Mouse (Mus musculus) limb, embryonic 14.5 days (tissue): ENCODE data around the gene Erc1. TPM values are rescaled to one million over a fixed set of nuclear protein-coding genes. Genes with fewer than 3 reads are reported as not detected.

ENCODE experiments used
- ATAC-seq: fragments of 200-750 bp; cut with Nextera tagmentation; 2 replicates; pipeline ENCODE4 v1.8.0; 2017; ENCODE audit warnings: low read depth, moderate number of reproducible peaks, moderate TSS enrichment; ENCODE audit not compliant: low FRiP score
- DNase-seq: peaks from one replicate; pipeline ENCODE4 v3.0.0-alpha.2; 2015; ENCODE audit warnings: low spot score
- H3K27ac ChIP-seq: fragments of 300-500 bp; sonication (generic); replicated peaks from 2 replicates; pipeline ENCODE4 v1.5.1; 2014; ENCODE audit warnings: low read depth, mild to moderate bottlenecking, low read length, moderate library complexity, mixed read lengths
- H3K27me3 ChIP-seq: fragments of 300-500 bp; sonication (generic); 2 replicates; pipeline ENCODE4 v1.6.1; 2014; ENCODE audit warnings: low read length, mixed read lengths; ENCODE audit not compliant: control insufficient read depth, insufficient read depth
- H3K36me3 ChIP-seq: fragments of 300-500 bp; sonication (generic); 2 replicates; pipeline ENCODE4 v1.6.1; 2014; ENCODE audit warnings: mild to moderate bottlenecking, low read length, moderate library complexity, mixed read lengths; ENCODE audit not compliant: control insufficient read depth, insufficient read depth
- H3K4me1 ChIP-seq: fragments of 300-500 bp; sonication (generic); 2 replicates; pipeline ENCODE4 v1.6.1; 2014; ENCODE audit warnings: antibody characterized with exemption, low read length, mixed read lengths; ENCODE audit not compliant: control insufficient read depth, insufficient read depth
- H3K4me2 ChIP-seq: fragments of 300-500 bp; sonication (generic); replicated peaks from 2 replicates; pipeline ENCODE4 v1.6.1; 2014; ENCODE audit warnings: low read depth, mild to moderate bottlenecking, low read length, moderate library complexity; ENCODE audit not compliant: severe bottlenecking
- H3K4me3 ChIP-seq: fragments of 300-500 bp; sonication (generic); replicated peaks from 2 replicates; pipeline ENCODE4 v1.5.1; 2014; ENCODE audit warnings: low read length
- H3K9ac ChIP-seq: fragments of 300-500 bp; sonication (generic); 2 replicates; pipeline ENCODE4 v1.6.1; 2014; ENCODE audit warnings: mild to moderate bottlenecking, low read depth, low read length, moderate library complexity; ENCODE audit not compliant: severe bottlenecking
- H3K9me3 ChIP-seq: fragments of 300-500 bp; sonication (generic); 2 replicates; pipeline ENCODE4 v1.6.1; 2016; ENCODE audit warnings: low read length; ENCODE audit not compliant: control insufficient read depth
- POLR2A ChIP-seq: fragments of 200-500 bp; IDR thresholded peaks from 2 replicates; pipeline ENCODE4 v1.8.0; 2012; ENCODE audit warnings: inconsistent platforms, mild to moderate bottlenecking, moderate library complexity, borderline replicate concordance; ENCODE audit not compliant: insufficient read depth, insufficient read length; ENCODE audit errors: extremely low read depth
- WGBS: fragments of 180-500 bp; shearing (Covaris S2); extraction: QIAGEN DNeasy Blood & Tissue Kit; methylation state at CpG from one replicate; pipeline ENCODE4 v1.1.7; 2014; 5-methylcytosine and 5-hydroxymethylcytosine counted together
- polyA plus RNA-seq, 2 experiments: library from polyadenylated mRNA; depleted of rRNA in 1 of 2; stranded (reverse) in 1 of 2; unstranded in 1 of 2; fragments of >200 nt; fragmentation: Nextera tagmentation in 1 of 2; extraction: Ambion mirVana in 1 of 2; gene quantifications; 2 replicates each; pipeline versions ENCODE4 v1.2.1 to v1.2.3; 2012 to 2014

Gene Erc1
- polyA plus RNA-seq, 2 experiments, result 19.1 to 29.3 TPM

- no peak for TF ChIP-seq POLR2A
- 89% methylated on average over 5 of the region's 5 CpGs for WGBS
- Histone ChIP-seq H3K9ac (no peak overlapping the region), H3K36me3 (peaks cover 2% of the 10 kb centered on the region; the same call in 1 of the 2 replicates), H3K27ac (no peak overlapping the region), H3K4me2 (no peak overlapping the region), H3K4me3 (no peak overlapping the region), H3K9me3 (no peaks in the 10 kb centered on the region), H3K27me3 (no peaks in the 10 kb centered on the region), H3K4me1 (no peaks in the 10 kb centered on the region)
- DNase-seq (no peak), ATAC-seq (no peak)
These were observed 155.2 kb downstream of the Erc1 start for GRCm38 (mm10) chr6:119692754-119693153.

- H3K9me3 ChIP-seq, result no peaks in the 10 kb centered on the region
- H3K4me1 ChIP-seq, result no peaks in the 10 kb centered on the region
- no peak overlapping the region for H3K27ac ChIP-seq
- H3K4me2 ChIP-seq, result no peak overlapping the region
- peaks cover 5% of the 10 kb centered on the region; the same call in 1 of the 2 replicates for H3K36me3 ChIP-seq
- ATAC-seq (no peak), DNase-seq (no peak)
- H3K9ac ChIP-seq, result no peak overlapping the region
- no peaks in the 10 kb centered on the region for H3K27me3 ChIP-seq
- H3K4me3 ChIP-seq, result no peak overlapping the region
- no peak for TF ChIP-seq POLR2A
These were observed 161.5 kb downstream of the Erc1 start for GRCm38 (mm10) chr6:119686470-119686869.

GRCm38 (mm10) chr6:119680746-119681145 lies 167.2 kb downstream of the Erc1 start:
- no peak overlapping the region for H3K4me3 ChIP-seq
- H3K27me3 ChIP-seq, result no peaks in the 10 kb centered on the region
- H3K36me3 ChIP-seq, result peaks cover 10% of the 10 kb centered on the region; the same call in 1 of the 2 replicates
- no peaks in the 10 kb centered on the region for H3K4me1 ChIP-seq
- H3K4me2 ChIP-seq, result no peak overlapping the region
- no peaks in the 10 kb centered on the region for H3K9me3 ChIP-seq
- ATAC-seq (no peak), DNase-seq (no peak)
- H3K27ac ChIP-seq, result no peak overlapping the region
- TF ChIP-seq POLR2A, result no peak
- 82% methylated on average over 2 of the region's 2 CpGs for WGBS
- no peak overlapping the region for H3K9ac ChIP-seq

- H3K4me2 ChIP-seq, result no peak overlapping the region
- H3K27ac ChIP-seq, result no peak overlapping the region
- ATAC-seq (no peak), DNase-seq (no peak)
- H3K27me3 ChIP-seq, result no peaks in the 10 kb centered on the region
- H3K9ac ChIP-seq, result no peak overlapping the region
- peaks cover 5% of the 10 kb centered on the region for H3K4me1 ChIP-seq
- no peaks in the 10 kb centered on the region for H3K9me3 ChIP-seq
- H3K4me3 ChIP-seq, result no peak overlapping the region
- 90% methylated on average over 7 of the region's 7 CpGs for WGBS
- H3K36me3 ChIP-seq, result peaks cover 5% of the 10 kb centered on the region; the same call in 1 of the 2 replicates
- no peak for TF ChIP-seq POLR2A
These were observed 173.2 kb downstream of the Erc1 start for GRCm38 (mm10) chr6:119674811-119675209.

GRCm38 (mm10) chr6:119674201-119674810 lies 173.7 kb downstream of the Erc1 start:
- ATAC-seq, result peak; percentile 62; the same call in 1 of the 2 replicates
- DNase-seq, result no peak
- no peaks in the 10 kb centered on the region for H3K9me3 ChIP-seq

More at GRCm38 (mm10) chr6:119674201-119674810, 173.7 kb downstream of the Erc1 start:
- Histone ChIP-seq H3K4me2 (no peak overlapping the region), H3K4me1 (peaks cover 5% of the 10 kb centered on the region), H3K27me3 (no peaks in the 10 kb centered on the region), H3K4me3 (no peak overlapping the region), H3K36me3 (peaks cover 5% of the 10 kb centered on the region; the same call in 1 of the 2 replicates), H3K9ac (no peak overlapping the region), H3K27ac (no peak overlapping the region)
- 65% methylated on average over 5 of the region's 5 CpGs for WGBS
- no peak for TF ChIP-seq POLR2A
